12 mouse cellular contexts compared by ENCODE assay signal in genomic region chr3:69446989-69447388, GRCm38 (mm10).
DNase-seq lines count a peak whose midpoint lies in the region; ATAC-seq lines count a peak whose summit lies in the region.
"Had no signal": no experiment of that assay in that cellular context is flagged by ENCODE, and none has a peak within 500 bp of the region (broad histone marks: within the 10 kb centered on the region; RNA-seq: fewer than 3 reads in every experiment).

No protein-coding gene starts in this region.

- H3K27ac ChIP-seq in limb, embryonic 13.5 days = no peak overlapping the region
- H3K27ac ChIP-seq in limb, embryonic 10.5 days = no peak overlapping the region
- H3K27ac ChIP-seq in heart, embryonic 12.5 days (ENCODE audit: poor library complexity, severe bottlenecking) = peak overlapping the region; percentile 49
- H3K27ac ChIP-seq: embryonic facial prominence, embryonic 15.5 days had no signal

- intact Hi-C loops in heart, postnatal 36 days (cut with DNase I) = no loop called here

- H3K36me3 ChIP-seq in limb, embryonic 13.5 days = no peaks in the 10 kb centered on the region
- H3K36me3 ChIP-seq in limb, embryonic 10.5 days = no peaks in the 10 kb centered on the region
- H3K36me3 ChIP-seq in heart, embryonic 12.5 days = no peaks in the 10 kb centered on the region
- H3K36me3 ChIP-seq: embryonic facial prominence, embryonic 15.5 days had no signal

- no peaks in the 10 kb centered on the region for H3K9me3 ChIP-seq in limb, embryonic 13.5 days
- H3K9me3 ChIP-seq in limb, embryonic 10.5 days (replicated peaks) = no peaks in the 10 kb centered on the region
- no peaks in the 10 kb centered on the region for H3K9me3 ChIP-seq in heart, embryonic 12.5 days (replicated peaks)
- H3K9me3 ChIP-seq: embryonic facial prominence, embryonic 15.5 days had no signal

- WGBS in limb, embryonic 13.5 days = 60% methylated on average over 5 of the region's 5 CpGs
- WGBS in limb, embryonic 10.5 days = 88% methylated on average over 5 of the region's 5 CpGs
- 34% methylated on average over 5 of the region's 5 CpGs for WGBS in heart, embryonic 12.5 days

- no peak overlapping the region for H3K9ac ChIP-seq in limb, embryonic 13.5 days
- H3K9ac ChIP-seq in heart, embryonic 12.5 days = no peak overlapping the region
- H3K9ac ChIP-seq: embryonic facial prominence, embryonic 15.5 days had no signal

- no peak overlapping the region for H3K4me3 ChIP-seq in limb, embryonic 13.5 days
- H3K4me3 ChIP-seq in limb, embryonic 10.5 days = no peak overlapping the region
- H3K4me3 ChIP-seq in heart, embryonic 12.5 days = no peak overlapping the region
- H3K4me3 ChIP-seq: embryonic facial prominence, embryonic 15.5 days had no signal

- no peaks in the 10 kb centered on the region for H3K27me3 ChIP-seq in limb, embryonic 13.5 days
- no peaks in the 10 kb centered on the region for H3K27me3 ChIP-seq in limb, embryonic 10.5 days (ENCODE audit: low read depth, poor library complexity, severe bottlenecking)
- H3K27me3 ChIP-seq in heart, embryonic 12.5 days (replicated peaks) = no peaks in the 10 kb centered on the region
- H3K27me3 ChIP-seq: embryonic facial prominence, embryonic 15.5 days had no signal

- peaks cover 7% of the 10 kb centered on the region for H3K4me1 ChIP-seq in limb, embryonic 13.5 days
- no peaks in the 10 kb centered on the region for H3K4me1 ChIP-seq in limb, embryonic 10.5 days
- peaks cover 14% of the 10 kb centered on the region for H3K4me1 ChIP-seq in heart, embryonic 12.5 days (replicated peaks)

- H3K4me2 ChIP-seq in limb, embryonic 13.5 days (replicated peaks) = no peak overlapping the region
- H3K4me2 ChIP-seq in heart, embryonic 12.5 days = peak overlapping the region; percentile 10; the same call in 1 of the 2 replicates
- H3K4me2 ChIP-seq: embryonic facial prominence, embryonic 15.5 days had no signal

- peak; percentile 36; the same call in 1 of the 2 replicates for ATAC-seq in limb, embryonic 13.5 days (ENCODE audit: low FRiP score, low read depth)
- ATAC-seq in heart, embryonic 12.5 days (ENCODE audit: insufficient number of reproducible peaks, low FRiP score) = no peak

- DNase-seq in heart, adult 11 months = peak; percentile 89
- DNase-seq in heart, postnatal 36 days = no peak
- DNase-seq in limb, embryonic 10.5 days (ENCODE audit: low spot score) = no peak
- peak; percentile 73 for DNase-seq in skeletal muscle tissue, adult 2 months (ENCODE audit: low read depth, low spot score)
- DNase-seq in right cerebral cortex, postnatal 14 days = no peak
- DNase-seq: cerebellum, postnatal 36 days; kidney, postnatal 4 days; lung, adult 2 months; thymus, postnatal 25 days had no signal

Comparison
In these comparisons a context has a peak if more than half of its experiments do, and no peak if none do; other contexts are left out.
1. DNase-seq: peak in heart, adult 11 months (single experiment) and skeletal muscle tissue, adult 2 months (single experiment); none in heart, postnatal 36 days (0 of 2), limb, embryonic 10.5 days (single experiment) and right cerebral cortex, postnatal 14 days (single experiment).